Mouse (Mus musculus) ES-E14 (cell line): Measurements from ENCODE around the gene Gm867.

ENCODE experiments used
- MAFK ChIP-seq: IDR thresholded peaks from 2 replicates; pipeline ENCODE4 v1.6.1; 2014; ENCODE audit warnings: mild to moderate bottlenecking, low read depth, low read length, inconsistent platforms; ENCODE audit not compliant: insufficient read depth
- ZC3H11A ChIP-seq: IDR thresholded peaks from 2 replicates; pipeline ENCODE4 v1.6.1; 2012; ENCODE audit warnings: low read depth, mild to moderate bottlenecking, inconsistent platforms, low read length, borderline replicate concordance

GRCm38 (mm10) chr10:75978119-75978834 is 37.8 kb upstream of the Gm867 start:
- no peak for TF ChIP-seq MAFK
- TF ChIP-seq ZC3H11A: no peak
